Mouse (Mus musculus) bone marrow macrophage, adult 2 months (primary cell): ENCODE measurements around the gene Csf1. TPM values are rescaled to one million over a fixed set of nuclear protein-coding genes. Genes with fewer than 3 reads are reported as not detected.

ENCODE experiments used
- H3K27ac ChIP-seq: 2 replicates; pipeline ENCODE4 v1.5.1; 2012; ENCODE audit warnings: low read depth, low read length; ENCODE audit not compliant: insufficient read depth
- H3K4me1 ChIP-seq: 2 replicates; pipeline ENCODE4 v1.6.1; 2012; ENCODE audit warnings: low read length; ENCODE audit not compliant: control insufficient read depth, insufficient read depth
- H3K4me3 ChIP-seq: 2 replicates; pipeline ENCODE4 v1.5.1; 2012; ENCODE audit warnings: mild to moderate bottlenecking, low read length, moderate library complexity; ENCODE audit not compliant: insufficient read depth
- CTCF ChIP-seq: IDR thresholded peaks from 2 replicates; pipeline ENCODE4 v1.5.1; 2012; ENCODE audit warnings: low read depth, mild to moderate bottlenecking, low read length, moderate library complexity
- POLR2A ChIP-seq: IDR thresholded peaks from 2 replicates; pipeline ENCODE4 v1.6.1; 2012; ENCODE audit warnings: mild to moderate bottlenecking, low read depth, low read length, borderline replicate concordance
- polyA plus RNA-seq: library from polyadenylated mRNA; stranded (reverse); fragments of >200 nt; gene quantifications from 2 replicates; pipeline ENCODE4 v1.2.4, GENCODE M21; 2012; ENCODE audit not compliant: missing spikeins, insufficient read depth, insufficient read length

Gene Csf1
- polyA plus RNA-seq, 1 experiment = 7.6 TPM

- H3K27ac ChIP-seq = no peak overlapping the region
- no peak for TF ChIP-seq POLR2A
- TF ChIP-seq CTCF = no peak
- peaks cover 9% of the 10 kb centered on the region for H3K4me1 ChIP-seq
- no peak overlapping the region for H3K4me3 ChIP-seq
Observed at GRCm38 (mm10) chr3:107793300-107794201, 33.3 kb upstream of the Csf1 start.

- no peak for TF ChIP-seq CTCF
- no peak for TF ChIP-seq POLR2A
- no peak overlapping the region for H3K4me3 ChIP-seq
- H3K4me1 ChIP-seq = peaks cover 13% of the 10 kb centered on the region
- H3K27ac ChIP-seq = no peak overlapping the region
Observed at GRCm38 (mm10) chr3:107792736-107793135, 32.5 kb upstream of the Csf1 start.

GRCm38 (mm10) chr3:107790766-107791303, 30.6 kb upstream of the Csf1 start:
- TF ChIP-seq CTCF = no peak
- TF ChIP-seq POLR2A = no peak
- Histone ChIP-seq H3K27ac (no peak overlapping the region), H3K4me3 (no peak overlapping the region), H3K4me1 (peaks cover 11% of the 10 kb centered on the region)

GRCm38 (mm10) chr3:107790227-107790626, 30.0 kb upstream of the Csf1 start:
- Histone ChIP-seq H3K27ac (no peak overlapping the region), H3K4me3 (no peak overlapping the region), H3K4me1 (peaks cover 16% of the 10 kb centered on the region)
- no peak for TF ChIP-seq CTCF
- TF ChIP-seq POLR2A = no peak

- no peak overlapping the region for H3K4me3 ChIP-seq
- TF ChIP-seq CTCF (no peak), POLR2A (no peak)
- peaks cover 29% of the 10 kb centered on the region for H3K4me1 ChIP-seq
- H3K27ac ChIP-seq = no peak overlapping the region
Observed at GRCm38 (mm10) chr3:107788885-107789284, 28.6 kb upstream of the Csf1 start.

GRCm38 (mm10) chr3:107787613-107788501, 27.6 kb upstream of the Csf1 start:
- Histone ChIP-seq H3K27ac (no peak overlapping the region), H3K4me3 (no peak overlapping the region), H3K4me1 (peaks cover 39% of the 10 kb centered on the region)
- TF ChIP-seq POLR2A (no peak), CTCF (no peak)

GRCm38 (mm10) chr3:107786980-107787612, 26.8 kb upstream of the Csf1 start:
- Histone ChIP-seq H3K27ac (no peak overlapping the region), H3K4me1 (peaks cover 41% of the 10 kb centered on the region), H3K4me3 (no peak overlapping the region)
- TF ChIP-seq POLR2A = no peak
- TF ChIP-seq CTCF = no peak

GRCm38 (mm10) chr3:107786344-107786743, 26.1 kb upstream of the Csf1 start:
- Histone ChIP-seq H3K4me3 (no peak overlapping the region), H3K4me1 (peaks cover 48% of the 10 kb centered on the region), H3K27ac (no peak overlapping the region)
- TF ChIP-seq POLR2A (no peak), CTCF (no peak)

GRCm38 (mm10) chr3:107785546-107785945, 25.3 kb upstream of the Csf1 start:
- no peak for TF ChIP-seq POLR2A
- no peak for TF ChIP-seq CTCF
- H3K27ac ChIP-seq = no peak overlapping the region
- no peak overlapping the region for H3K4me3 ChIP-seq
- peaks cover 54% of the 10 kb centered on the region for H3K4me1 ChIP-seq

GRCm38 (mm10) chr3:107783315-107783714, 23.0 kb upstream of the Csf1 start:
- Histone ChIP-seq H3K4me3 (no peak overlapping the region), H3K4me1 (peaks cover 64% of the 10 kb centered on the region), H3K27ac (no peak overlapping the region)
- TF ChIP-seq CTCF (no peak), POLR2A (no peak)
